Mouse (Mus musculus): ENCODE data around the gene A930002H24Rik.
"Not testable (repeated sequence)": the region's sequence is repeated elsewhere in the genome, so short reads cannot be mapped to it uniquely, and the experiment has no call there.

Gene A930002H24Rik

DNA sequence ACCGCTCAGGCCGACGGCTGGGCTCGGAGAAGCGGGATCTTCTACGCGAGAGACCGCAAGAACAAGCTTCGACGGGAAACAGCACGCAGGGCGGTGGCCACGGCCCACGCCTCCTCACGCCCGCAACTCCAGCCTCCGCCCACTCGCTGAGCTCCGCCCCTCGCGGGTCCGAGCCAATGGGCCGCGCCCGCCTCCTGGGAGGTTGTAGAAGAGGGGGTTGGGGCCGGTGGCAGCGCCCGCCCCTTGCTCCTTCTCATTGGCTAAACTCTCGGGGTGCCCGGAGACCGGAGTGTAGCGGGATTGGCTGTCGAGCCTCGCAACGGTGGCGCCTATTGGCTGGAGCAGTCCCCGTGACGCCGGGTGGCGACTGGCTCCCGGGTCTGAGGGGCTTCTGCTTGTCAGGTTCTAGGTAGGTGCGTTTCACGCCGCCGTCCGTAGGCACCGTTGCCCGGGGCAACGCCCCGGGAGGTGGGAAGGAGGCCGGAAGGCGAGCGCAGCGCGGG is at the start of gene A930002H24Rik:
TSS of gene A930002H24Rik (minus strand) at position 145 of the 503 bp plus-strand sequence.
- peak; percentile 100 for DNase-seq (ENCODE audit: low spot score in 2 of 2)

DNA sequence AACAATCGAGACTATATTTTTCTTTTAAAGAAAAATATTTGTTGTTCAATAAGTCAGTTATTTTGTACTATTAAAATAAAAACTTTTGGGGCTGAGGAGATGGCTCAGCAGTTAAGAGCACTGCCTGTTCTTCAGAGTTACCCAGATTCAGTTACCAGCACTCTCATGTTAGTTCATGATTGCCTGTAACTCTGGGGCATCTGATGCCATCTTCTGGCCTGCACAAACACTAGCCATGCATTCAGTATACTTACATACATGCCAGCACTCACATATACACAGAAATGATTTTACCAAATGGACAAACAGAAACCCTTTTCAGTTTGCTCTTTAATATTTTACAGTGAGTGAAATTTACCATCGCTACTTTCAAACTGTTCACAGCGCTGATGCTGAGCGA is 45.7 kb upstream of the A930002H24Rik start:
- no peak for DNase-seq (ENCODE audit: low spot score in 2 of 2)

DNA sequence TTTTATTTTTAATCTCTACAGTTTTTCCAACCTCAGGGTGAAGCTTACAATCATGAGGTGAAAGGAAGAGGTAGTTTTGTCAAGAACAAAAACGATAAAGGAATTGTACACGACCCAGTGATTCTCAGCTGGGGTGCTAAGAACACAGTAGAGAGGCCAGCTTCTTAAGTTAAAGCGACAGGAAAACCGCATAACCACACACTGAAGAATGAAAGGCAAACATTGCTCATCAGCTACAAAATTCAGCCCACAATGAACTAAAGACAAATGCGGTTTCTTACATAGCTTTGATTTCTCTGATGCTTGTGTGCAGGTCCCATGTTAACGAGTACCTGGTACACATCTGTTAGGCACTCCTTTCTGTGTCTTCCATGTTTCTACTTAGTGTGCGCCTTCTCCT is 33.5 kb upstream of the A930002H24Rik start:
- DNase-seq (ENCODE audit: low spot score in 2 of 2): no peak

DNA sequence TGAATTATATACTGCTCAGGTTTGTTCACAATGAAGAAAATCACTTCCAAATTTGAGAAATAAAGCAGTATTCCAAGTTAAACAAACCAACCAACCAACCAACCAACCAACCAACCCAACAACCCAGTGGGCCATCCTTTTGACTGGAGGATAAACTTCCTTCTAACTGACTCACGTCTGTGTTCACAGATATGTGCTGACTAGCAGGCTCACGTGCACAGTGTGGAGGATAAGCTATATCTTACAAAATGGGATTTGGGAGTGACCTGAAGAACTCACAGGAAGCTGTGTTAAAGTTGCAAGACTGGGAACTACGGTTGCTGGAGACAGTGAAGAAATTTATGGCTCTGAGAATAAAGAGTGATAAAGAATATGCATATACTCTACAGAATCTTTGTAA is 32.2 kb upstream of the A930002H24Rik start:
- DNase-seq (ENCODE audit: low spot score in 2 of 2): no peak

DNA sequence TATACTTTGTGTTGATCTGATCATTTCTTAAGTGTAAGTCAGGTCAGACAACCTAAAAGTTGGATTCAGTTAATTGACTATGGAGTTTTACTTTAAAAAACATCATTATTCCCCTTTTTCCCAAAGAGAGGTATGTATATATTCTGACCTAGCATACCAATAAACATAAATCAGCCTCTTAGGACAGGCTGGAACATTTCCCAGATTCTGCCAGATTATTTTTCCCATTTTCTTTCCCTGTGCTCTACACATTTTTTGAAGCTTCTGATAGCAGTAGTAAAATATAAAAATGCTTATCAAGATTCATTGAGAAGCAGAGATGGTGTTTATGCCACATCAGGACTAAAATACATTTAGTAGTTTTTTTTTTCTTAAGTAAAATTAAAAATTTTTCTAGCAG is 27.0 kb upstream of the A930002H24Rik start:
- no peak for DNase-seq (ENCODE audit: low spot score in 2 of 2)

DNA sequence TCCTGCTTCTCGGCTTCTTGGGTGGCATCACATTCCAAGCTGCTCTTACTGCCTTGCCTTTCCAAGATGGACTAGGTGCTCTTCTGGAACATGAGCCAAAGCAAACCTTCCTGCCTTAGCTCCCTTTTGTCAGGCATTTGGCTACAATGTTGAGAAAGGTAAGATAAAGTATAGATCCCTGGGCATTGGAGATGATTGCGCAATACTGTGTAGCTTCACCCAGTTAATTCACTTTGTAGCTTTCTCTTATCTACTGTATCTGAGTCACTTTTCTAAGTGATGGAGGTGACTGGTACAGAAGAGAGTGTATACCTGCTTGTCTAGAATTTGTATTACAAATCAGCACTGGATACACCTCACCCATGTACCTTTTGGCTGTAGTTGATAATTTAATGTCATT is 23.4 kb upstream of the A930002H24Rik start:
- no peak for DNase-seq (ENCODE audit: low spot score in 2 of 2)

DNA sequence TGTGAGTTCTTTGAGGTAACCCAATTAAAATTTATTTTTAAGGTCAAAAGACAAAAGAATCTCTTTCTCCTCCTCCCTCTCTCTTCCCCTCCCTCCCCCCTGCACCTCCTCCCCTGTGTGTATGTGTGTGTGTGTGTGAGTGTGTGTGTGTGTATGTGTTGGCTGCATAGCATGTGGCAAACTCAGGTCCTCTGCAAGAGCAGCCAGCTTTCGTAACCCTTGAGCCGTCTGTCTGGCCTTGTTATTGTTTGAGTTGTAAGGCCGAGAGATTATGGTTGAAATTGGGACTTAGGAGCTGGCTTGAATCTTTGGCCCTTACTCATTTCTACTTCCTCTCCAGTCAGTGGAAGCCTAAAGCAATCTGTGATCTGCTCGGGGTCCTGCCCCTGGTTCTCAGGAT is 16.4 kb upstream of the A930002H24Rik start:
- no peak for DNase-seq (ENCODE audit: low spot score in 2 of 2)

DNA sequence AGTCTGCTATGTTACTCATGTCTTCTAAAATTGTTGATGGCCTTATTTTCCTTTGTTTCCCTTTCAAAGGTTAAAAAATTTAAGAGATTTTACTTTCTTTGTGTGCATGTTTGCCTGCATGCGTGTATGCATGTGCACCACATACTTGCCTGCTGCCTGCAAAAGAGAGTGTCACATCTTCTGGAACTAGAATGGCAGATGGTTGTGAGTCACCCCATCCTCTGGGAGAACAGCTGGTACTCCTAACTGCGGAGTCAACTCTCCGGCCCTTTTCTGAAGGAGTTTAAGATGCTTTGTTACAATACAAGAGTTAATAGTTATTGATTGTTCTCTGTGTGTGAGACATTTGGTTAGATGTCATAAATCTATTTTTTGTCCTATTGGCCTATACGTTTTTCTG is 15.3 kb upstream of the A930002H24Rik start:
- DNase-seq (ENCODE audit: low spot score in 2 of 2): no peak

DNA sequence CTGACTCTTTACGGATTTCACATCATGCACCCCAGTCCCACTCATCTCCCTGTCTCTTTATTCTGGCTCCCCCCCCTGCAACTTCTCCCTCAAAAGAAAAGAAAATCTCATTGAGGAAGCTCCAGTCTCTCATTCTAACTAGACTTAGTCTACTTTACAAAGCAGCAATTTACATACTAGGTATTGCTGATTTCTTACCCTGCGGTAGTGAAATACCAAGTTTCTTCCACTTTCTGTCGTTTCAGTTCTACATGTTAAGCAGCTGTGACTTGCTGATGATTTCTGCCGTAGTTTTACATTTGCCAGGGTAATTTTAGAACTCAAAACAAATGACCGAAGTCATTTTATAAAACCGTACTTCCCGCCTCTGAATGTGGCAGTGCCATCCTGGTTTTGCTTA is 8.2 kb upstream of the A930002H24Rik start:
- DNase-seq (ENCODE audit: low spot score in 2 of 2): no peak

DNA sequence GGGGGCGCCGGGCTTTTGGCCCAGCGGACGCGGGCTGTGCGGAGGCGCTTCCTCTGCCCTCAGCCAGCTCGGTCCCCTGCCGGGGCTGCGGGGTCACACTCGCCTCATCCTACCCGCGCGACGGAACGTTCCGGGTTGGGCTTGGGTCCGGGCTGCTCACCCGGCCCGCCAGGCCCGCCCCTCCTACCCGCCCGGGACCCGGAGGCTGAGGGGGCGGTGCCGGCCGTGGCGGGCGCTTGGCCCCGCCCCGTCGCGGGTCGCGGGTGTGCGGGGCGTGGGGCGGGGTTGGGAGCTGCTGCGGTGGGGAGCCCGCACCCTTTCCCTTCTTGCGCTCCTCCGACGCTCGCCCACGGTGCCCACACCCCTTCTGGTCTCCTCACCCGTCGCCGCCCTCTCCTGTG is 580 bp upstream of the A930002H24Rik start:
- DNase-seq (ENCODE audit: low spot score in 2 of 2): no peak

DNA sequence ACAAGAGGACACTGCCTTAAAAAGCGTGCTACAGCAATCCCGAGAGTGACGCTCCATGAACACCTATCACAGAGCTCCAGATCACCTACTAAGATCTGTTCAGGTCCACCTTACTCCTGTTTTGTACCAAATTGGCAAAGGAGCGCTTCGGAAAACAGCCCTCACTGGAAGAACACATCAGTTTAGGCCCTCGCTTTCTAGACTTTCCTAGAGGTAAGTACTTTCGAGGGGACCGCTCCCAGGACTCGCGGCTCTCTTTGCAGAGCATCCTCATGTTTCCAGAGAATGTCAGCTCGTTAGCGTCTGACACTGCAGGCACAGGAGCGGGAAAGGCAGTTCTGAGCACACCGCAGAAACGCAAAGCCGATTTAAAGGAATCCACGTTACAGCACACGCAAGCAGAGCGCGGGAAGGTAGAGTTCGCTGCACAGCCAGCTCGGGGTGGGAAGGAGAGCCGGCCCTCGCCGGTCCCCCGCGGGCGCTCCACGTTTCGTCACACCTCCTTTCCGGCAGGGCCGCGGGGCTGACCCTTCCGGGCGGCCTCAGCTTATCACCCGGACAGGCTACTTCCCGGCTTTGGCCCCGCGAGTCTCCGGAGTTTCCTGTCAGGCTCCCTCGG is 470 bp downstream of the A930002H24Rik start, which contains the start of gene Fer:
TSS of gene Fer (plus strand) at position 51 of the 619 bp plus-strand sequence.
- DNase-seq (ENCODE audit: low spot score in 2 of 2): no peak

DNA sequence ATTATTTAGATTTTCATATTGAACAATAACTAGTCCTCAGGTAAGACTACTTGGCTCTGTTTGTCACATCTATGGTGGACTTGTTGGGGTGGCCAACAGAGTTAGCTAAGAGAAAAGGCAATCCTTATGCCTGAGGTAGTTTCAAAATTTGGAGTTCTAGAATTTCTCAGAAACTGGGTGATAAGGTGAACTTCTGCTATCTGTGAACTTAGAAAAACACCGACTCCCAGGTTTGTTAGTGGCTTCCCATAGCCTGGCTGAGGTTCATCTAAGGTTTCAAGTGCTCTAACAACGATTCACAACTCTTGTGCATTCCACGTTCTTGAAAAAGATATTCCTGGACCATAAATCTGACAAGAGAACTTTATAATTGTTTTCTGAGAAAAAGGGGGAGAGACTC is 1.2 kb downstream of the A930002H24Rik start:
- DNase-seq (ENCODE audit: low spot score in 2 of 2): no peak

DNA sequence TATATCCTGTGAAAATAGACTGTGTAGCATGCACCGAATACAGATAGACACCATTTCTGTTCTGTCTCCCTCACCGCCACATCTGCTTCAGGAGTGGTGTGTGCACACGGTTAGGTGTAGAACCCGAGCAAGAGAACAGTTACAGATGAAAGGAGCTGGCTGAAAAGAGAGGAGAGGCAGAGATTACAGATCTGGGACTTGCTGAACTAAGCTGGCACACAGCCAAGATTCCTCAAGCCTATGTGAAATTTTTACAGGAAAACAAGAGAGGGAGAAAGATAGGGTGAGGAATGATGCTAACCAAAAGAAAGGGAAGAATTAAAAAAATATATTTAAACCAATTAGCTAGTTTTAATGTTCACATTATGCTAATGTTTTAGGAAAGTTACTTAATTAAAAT is 2.6 kb downstream of the A930002H24Rik start:
- DNase-seq (ENCODE audit: low spot score in 2 of 2): no peak

DNA sequence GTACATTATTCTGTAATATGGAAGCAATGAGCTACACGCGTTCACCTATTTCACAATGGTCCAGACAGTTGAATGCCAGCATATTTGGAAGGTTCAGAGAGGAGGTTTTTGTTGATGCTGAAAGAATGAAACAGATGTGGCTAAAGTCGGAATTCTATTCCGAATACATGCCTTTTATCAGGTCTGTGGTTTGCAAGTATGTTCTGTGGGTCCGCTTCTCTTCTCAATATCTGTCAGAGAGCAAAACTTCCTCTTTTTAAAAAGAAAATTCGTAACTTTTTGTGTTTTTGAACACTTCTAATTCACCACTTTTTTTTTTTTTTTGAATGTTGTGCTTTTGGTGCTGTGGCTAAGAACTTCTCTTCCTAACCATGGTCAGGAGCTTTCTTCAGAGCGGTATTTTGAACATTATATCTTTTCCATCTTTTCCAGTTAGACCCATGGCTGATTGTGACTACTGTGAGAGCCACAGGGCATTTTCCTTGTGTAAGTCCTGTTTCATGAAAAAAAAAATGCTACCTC is 6.5 kb downstream of the A930002H24Rik start:
- no peak for DNase-seq (ENCODE audit: low spot score in 2 of 2)

DNA sequence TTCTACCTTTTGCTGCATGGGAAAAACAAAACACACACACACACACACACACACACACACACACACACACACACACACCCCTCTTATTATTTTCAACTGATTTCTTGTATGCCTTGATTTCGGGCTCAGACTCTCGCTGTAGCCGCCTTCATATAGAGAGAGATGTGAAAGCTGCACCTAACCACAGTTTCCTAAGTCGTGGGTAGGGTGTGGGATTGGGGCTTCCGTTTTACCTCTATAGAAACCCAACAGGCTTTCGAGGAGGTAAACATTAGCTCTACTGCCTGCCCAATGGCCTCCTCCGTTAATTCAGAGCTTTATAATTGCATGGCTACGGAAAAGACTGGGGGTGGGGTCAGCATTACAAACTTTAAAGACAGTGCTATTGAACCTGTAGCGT is 13.6 kb downstream of the A930002H24Rik start:
- no peak for DNase-seq (ENCODE audit: low spot score in 2 of 2)

DNA sequence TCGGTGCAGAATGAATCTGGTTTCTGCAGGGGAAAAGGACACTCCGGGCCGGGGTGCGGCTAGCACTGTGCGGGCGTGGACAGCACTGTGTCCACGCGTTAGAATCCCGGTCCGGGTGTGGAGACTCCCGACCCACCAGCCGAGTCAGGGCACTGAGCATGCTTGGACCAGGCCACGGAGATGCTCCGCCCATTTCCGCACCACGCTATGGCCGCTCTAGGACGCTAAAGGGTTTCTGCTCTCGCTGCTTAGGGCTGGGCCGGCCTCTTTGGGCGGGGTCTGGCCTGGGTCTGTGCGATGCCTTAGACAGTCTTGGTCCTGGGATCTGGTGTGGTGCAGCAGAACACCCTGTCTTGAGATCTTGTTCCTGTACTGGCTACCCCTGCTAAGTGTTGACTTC is 14.0 kb downstream of the A930002H24Rik start:
- DNase-seq (ENCODE audit: low spot score in 2 of 2): peak; percentile 89 to 91

DNA sequence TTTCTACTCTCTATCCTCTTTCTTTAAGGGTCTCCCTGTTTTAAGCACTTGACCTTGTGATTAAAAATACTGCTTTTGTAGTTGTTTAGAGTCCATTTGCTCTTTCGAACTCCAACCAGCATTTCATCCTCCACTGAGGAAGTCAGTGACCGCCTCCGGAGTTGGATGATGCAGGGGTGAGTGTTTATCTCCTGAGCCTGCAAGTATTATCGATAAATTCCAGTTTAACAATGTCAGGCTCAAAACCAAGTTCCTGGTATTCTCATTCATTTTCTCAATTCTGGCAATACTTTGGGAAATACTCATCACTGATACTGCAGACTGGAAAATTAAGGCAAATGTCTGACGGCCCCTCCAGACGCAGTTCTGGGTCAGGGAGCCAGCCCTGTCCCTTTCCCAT is 14.4 kb downstream of the A930002H24Rik start:
- no peak for DNase-seq (ENCODE audit: low spot score in 2 of 2)

DNA sequence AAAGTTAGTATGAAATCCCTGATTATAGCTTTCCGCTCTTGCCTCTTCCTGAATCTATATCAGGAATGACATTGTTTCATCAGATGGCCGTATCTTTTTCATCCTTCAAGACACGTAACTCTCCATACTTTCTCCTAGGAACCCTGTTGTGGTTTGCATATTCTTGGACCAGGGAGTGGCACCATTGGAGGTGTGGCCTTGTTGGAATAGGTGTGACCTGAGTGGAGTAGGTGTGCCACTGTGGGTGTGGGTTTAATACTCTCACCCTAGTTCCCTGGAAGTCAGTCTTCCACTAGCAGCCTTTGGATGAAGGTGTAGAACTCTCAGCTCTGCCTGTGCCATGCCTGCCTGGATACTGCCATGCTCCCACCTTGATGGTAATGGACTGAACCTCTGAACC is 17.8 kb downstream of the A930002H24Rik start:
- DNase-seq (ENCODE audit: low spot score in 2 of 2): not testable (repeated sequence)

DNA sequence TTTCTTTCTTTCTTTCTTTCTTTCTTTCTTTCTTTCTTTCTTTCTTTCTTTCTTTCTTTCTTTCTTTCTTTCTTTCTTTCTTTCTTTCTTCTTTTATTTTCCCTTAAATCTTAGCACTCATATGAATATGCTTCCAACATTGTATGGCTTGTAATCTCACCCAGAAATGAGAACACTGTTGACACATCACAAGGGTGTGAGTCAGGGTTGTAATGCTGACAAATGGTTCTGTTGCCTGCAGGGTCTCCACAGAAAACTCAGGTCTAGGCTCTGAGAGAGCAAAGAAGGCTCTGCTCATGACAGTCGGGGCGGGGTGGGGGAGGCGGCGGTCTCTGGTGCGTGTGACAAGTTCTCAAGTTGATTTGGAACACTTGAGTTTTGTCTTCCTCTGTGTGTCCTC is 18.7 kb downstream of the A930002H24Rik start:
- DNase-seq (ENCODE audit: low spot score in 2 of 2): no peak

DNA sequence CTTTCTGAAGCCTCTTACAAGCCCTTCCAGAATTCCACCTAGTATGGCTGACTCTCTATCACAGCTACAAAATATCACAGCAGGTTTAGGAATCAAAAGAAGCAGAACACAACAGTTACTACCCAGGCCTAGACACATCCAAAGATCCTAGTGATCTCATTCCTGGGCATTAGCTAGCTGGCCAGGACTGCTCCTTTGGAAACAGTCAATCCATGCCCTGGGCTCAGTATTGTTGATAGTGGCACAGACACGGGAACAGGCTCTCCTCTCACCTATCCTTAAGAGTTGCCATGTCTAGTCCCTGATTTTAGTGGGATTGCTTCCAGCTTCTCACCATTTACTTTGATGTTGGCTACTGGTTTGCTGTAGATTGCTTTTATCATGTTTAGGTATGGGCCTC is 21.4 kb downstream of the A930002H24Rik start:
- no peak for DNase-seq (ENCODE audit: low spot score in 2 of 2)

DNA sequence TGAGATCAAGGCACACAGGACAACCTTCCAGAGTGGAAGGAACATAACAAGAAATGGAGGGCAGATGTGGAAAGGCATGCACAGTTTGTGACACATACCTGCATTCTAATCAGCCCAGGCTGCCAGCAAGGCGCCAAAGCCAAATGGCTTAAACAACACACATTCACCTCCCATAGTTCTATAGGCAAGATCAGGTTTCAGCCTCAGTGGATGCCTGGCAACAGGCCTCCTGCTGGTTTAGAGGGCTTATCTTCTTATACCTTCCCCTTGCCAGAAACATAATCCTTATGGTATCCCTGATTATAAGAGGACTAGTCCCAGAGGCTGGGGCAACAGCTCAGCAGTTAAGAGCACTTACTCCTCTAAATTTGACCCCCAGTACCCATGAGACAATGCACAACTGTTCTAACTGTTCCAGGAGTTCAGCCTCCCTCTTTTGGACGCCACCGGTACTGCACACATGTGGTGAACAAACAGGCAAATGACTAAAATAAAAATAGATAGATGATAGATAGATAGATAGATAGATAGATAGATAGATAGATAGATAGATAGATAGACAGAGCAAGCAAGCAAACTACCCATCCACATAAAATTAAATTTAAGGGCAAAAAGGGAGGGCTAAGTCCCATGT is 23.8 kb downstream of the A930002H24Rik start:
- no peak for DNase-seq (ENCODE audit: low spot score in 2 of 2)

DNA sequence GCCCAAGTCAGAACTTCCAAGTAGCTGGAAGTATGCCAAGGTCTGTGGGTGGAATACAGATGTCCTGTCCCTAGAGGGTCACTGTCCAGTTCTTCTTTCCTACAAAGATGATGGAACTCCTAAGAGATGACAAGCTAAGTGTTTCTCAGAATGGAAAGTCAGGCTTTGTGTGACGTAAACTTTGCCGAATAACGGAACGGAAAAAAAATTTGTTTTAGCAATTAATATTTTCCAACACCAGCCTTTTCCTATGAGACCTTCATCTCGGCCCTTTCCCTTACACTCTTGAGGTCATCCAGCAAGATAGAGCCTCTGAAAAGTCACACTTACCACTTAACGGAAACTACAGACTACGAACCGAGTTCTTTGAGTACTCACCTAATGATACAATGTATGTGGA is 25.4 kb downstream of the A930002H24Rik start:
- DNase-seq (ENCODE audit: low spot score in 2 of 2): no peak

DNA sequence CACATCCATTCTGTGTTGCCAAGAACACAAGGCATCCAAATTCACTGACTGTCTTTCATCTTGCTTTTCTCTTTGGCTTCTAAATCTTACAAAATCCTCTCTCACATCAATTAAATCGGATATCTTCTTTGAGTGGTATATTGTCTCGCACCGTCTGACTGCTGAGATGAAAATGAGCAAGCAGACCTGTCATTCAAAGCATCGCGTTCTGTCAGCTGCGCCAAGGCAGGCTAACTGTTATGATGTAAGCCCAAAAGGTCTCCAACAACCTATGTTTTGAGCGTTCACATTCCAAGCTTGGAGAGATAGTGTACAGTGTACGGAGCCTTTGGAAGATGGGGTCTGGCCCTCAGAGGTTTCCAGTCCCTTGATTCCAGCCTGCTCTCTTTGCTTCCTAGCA is 26.9 kb downstream of the A930002H24Rik start:
- peak in 1 of 2 experiments; percentile 28 for DNase-seq (ENCODE audit: low spot score in 2 of 2)

Data from right cerebral cortex, postnatal 10 days (tissue).